Mouse (Mus musculus): ENCODE data around the gene Plekhh3. TPM values are rescaled to one million over a fixed set of nuclear protein-coding genes. Genes with fewer than 3 reads are reported as not detected.

Plekhh3 gene
- polyA plus RNA-seq, 2 experiments, result 17.4 to 20.5 TPM

GRCm38 (mm10) chr11:101185441-101185840, 14.3 kb upstream of the Plekhh3 start:
- no peak for TF ChIP-seq POLR2A (IDR thresholded peaks at IDR 0.05; ENCODE audit: borderline replicate concordance, extremely low read depth, insufficient read depth, insufficient read length)
- no peak overlapping the region for H3K4me2 ChIP-seq (replicated peaks; ENCODE audit: low read depth, low read length, severe bottlenecking)
- no peak overlapping the region for H3K4me3 ChIP-seq (replicated peaks; ENCODE audit: low read length)
- DNase-seq (ENCODE audit: low spot score) (no peak), ATAC-seq (ENCODE audit: low FRiP score, low read depth) (no peak)
- no peak overlapping the region for H3K27ac ChIP-seq (replicated peaks; ENCODE audit: low read depth, low read length)
- no peaks in the 10 kb centered on the region for H3K9me3 ChIP-seq (ENCODE audit: control insufficient read depth, low read length)
- H3K36me3 ChIP-seq (ENCODE audit: control insufficient read depth, insufficient read depth, low read length), result no peaks in the 10 kb centered on the region
- 89% methylated on average over 4 of the region's 4 CpGs for WGBS
- H3K27me3 ChIP-seq (ENCODE audit: control insufficient read depth, insufficient read depth, low read length), result no peaks in the 10 kb centered on the region
- H3K9ac ChIP-seq (ENCODE audit: low read depth, low read length, severe bottlenecking), result no peak overlapping the region
- H3K4me1 ChIP-seq (ENCODE audit: control insufficient read depth, insufficient read depth, low read length), result peaks cover 12% of the 10 kb centered on the region

DNA sequence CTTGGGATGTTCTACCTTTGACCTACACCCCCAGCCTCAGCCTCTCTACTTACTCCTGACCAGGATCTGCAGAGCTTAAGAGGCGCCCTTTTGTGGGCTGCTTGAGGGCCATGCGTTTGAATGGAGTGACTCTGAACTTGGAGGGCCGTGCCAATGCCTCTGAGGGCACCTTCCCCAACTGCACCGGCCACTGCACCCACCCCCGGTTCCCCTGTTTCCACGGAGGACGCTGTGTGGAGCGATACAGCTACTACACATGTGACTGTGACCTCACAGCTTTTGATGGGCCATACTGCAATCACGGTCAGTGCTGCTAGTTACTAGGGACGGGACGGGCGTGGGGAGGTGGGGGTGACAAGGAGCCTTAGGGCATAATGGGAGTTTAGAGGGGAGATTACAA, 13.8 kb upstream of the Plekhh3 start:
- no peak overlapping the region for H3K27ac ChIP-seq (replicated peaks; ENCODE audit: low read depth, low read length)
- 76% methylated on average over 12 of the region's 12 CpGs for WGBS
- no peaks in the 10 kb centered on the region for H3K27me3 ChIP-seq (ENCODE audit: control insufficient read depth, insufficient read depth, low read length)
- TF ChIP-seq POLR2A (IDR thresholded peaks at IDR 0.05; ENCODE audit: borderline replicate concordance, extremely low read depth, insufficient read depth, insufficient read length), result no peak
- ATAC-seq (ENCODE audit: low FRiP score, low read depth), result no peak
- H3K9ac ChIP-seq (ENCODE audit: low read depth, low read length, severe bottlenecking), result no peak overlapping the region
- no peak overlapping the region for H3K4me2 ChIP-seq (replicated peaks; ENCODE audit: low read depth, low read length, severe bottlenecking)
- no peak overlapping the region for H3K4me3 ChIP-seq (replicated peaks; ENCODE audit: low read length)
- DNase-seq (ENCODE audit: low spot score), result no peak
- H3K36me3 ChIP-seq (ENCODE audit: control insufficient read depth, insufficient read depth, low read length), result no peaks in the 10 kb centered on the region
- peaks cover 9% of the 10 kb centered on the region for H3K4me1 ChIP-seq (ENCODE audit: control insufficient read depth, insufficient read depth, low read length)
- no peaks in the 10 kb centered on the region for H3K9me3 ChIP-seq (ENCODE audit: control insufficient read depth, low read length)

GRCm38 (mm10) chr11:101182771-101183517, 11.8 kb upstream of the Plekhh3 start:
- peaks cover 8% of the 10 kb centered on the region for H3K27me3 ChIP-seq (ENCODE audit: control insufficient read depth, insufficient read depth, low read length)
- 79% methylated on average over 14 of the region's 14 CpGs for WGBS
- ATAC-seq (ENCODE audit: low FRiP score, low read depth), result no peak
- no peak overlapping the region for H3K4me2 ChIP-seq (replicated peaks; ENCODE audit: low read depth, low read length, severe bottlenecking)
- no peaks in the 10 kb centered on the region for H3K36me3 ChIP-seq (ENCODE audit: control insufficient read depth, insufficient read depth, low read length)
- no peak overlapping the region for H3K4me3 ChIP-seq (replicated peaks; ENCODE audit: low read length)
- TF ChIP-seq POLR2A (IDR thresholded peaks at IDR 0.05; ENCODE audit: borderline replicate concordance, extremely low read depth, insufficient read depth, insufficient read length), result no peak
- H3K9me3 ChIP-seq (ENCODE audit: control insufficient read depth, low read length), result no peaks in the 10 kb centered on the region
- no peaks in the 10 kb centered on the region for H3K4me1 ChIP-seq (ENCODE audit: control insufficient read depth, insufficient read depth, low read length)
- no peak overlapping the region for H3K27ac ChIP-seq (replicated peaks; ENCODE audit: low read depth, low read length)
- DNase-seq (ENCODE audit: low spot score), result no peak
- H3K9ac ChIP-seq (ENCODE audit: low read depth, low read length, severe bottlenecking), result no peak overlapping the region; the same call in 1 of the 2 replicates

- DNase-seq (ENCODE audit: low spot score), result no peak
- no peak for TF ChIP-seq POLR2A (IDR thresholded peaks at IDR 0.05; ENCODE audit: borderline replicate concordance, extremely low read depth, insufficient read depth, insufficient read length)
These were observed 10.8 kb upstream of the Plekhh3 start for GRCm38 (mm10) chr11:101181961-101182360.

GRCm38 (mm10) chr11:101180846-101181740, 9.9 kb upstream of the Plekhh3 start:
- no peak for TF ChIP-seq POLR2A (IDR thresholded peaks at IDR 0.05; ENCODE audit: borderline replicate concordance, extremely low read depth, insufficient read depth, insufficient read length)
- 42% methylated on average over 10 of the region's 10 CpGs for WGBS
- 0 out of 2 replicates have a peak, but pooled peaks cover 3% of the 10 kb centered on the region for H3K4me1 ChIP-seq (ENCODE audit: control insufficient read depth, insufficient read depth, low read length)
- no peak overlapping the region for H3K4me3 ChIP-seq (replicated peaks; ENCODE audit: low read length)
- no peaks in the 10 kb centered on the region for H3K36me3 ChIP-seq (ENCODE audit: control insufficient read depth, insufficient read depth, low read length)
- H3K27me3 ChIP-seq (ENCODE audit: control insufficient read depth, insufficient read depth, low read length), result peaks cover 27% of the 10 kb centered on the region
- peak; percentile 59 for DNase-seq (ENCODE audit: low spot score)
- no peak for ATAC-seq (ENCODE audit: low FRiP score, low read depth)
- no peak overlapping the region for H3K4me2 ChIP-seq (replicated peaks; ENCODE audit: low read depth, low read length, severe bottlenecking)
- no peaks in the 10 kb centered on the region for H3K9me3 ChIP-seq (ENCODE audit: control insufficient read depth, low read length)
- no peak overlapping the region for H3K9ac ChIP-seq (ENCODE audit: low read depth, low read length, severe bottlenecking)
- no peak overlapping the region for H3K27ac ChIP-seq (replicated peaks; ENCODE audit: low read depth, low read length)

More at GRCm38 (mm10) chr11:101181961-101182360, 10.8 kb upstream of the Plekhh3 start:
- no peak for ATAC-seq (ENCODE audit: low FRiP score, low read depth)
- Histone ChIP-seq H3K27ac (replicated peaks; ENCODE audit: low read depth, low read length) (no peak overlapping the region), H3K36me3 (ENCODE audit: control insufficient read depth, insufficient read depth, low read length) (no peaks in the 10 kb centered on the region), H3K27me3 (ENCODE audit: control insufficient read depth, insufficient read depth, low read length) (peaks cover 18% of the 10 kb centered on the region), H3K9me3 (ENCODE audit: control insufficient read depth, low read length) (no peaks in the 10 kb centered on the region), H3K4me1 (ENCODE audit: control insufficient read depth, insufficient read depth, low read length) (no peaks in the 10 kb centered on the region), H3K4me2 (replicated peaks; ENCODE audit: low read depth, low read length, severe bottlenecking) (no peak overlapping the region), H3K9ac (ENCODE audit: low read depth, low read length, severe bottlenecking) (no peak overlapping the region), H3K4me3 (replicated peaks; ENCODE audit: low read length) (no peak overlapping the region)
- WGBS, result 90% methylated on average over 11 of the region's 11 CpGs

All from limb, embryonic 14.5 days (tissue).